Mouse (Mus musculus) MEL (cell line): ENCODE results near the gene Spg11. TPM values are rescaled to one million over a fixed set of nuclear protein-coding genes. Genes with fewer than 3 reads are reported as not detected.

Experiments
- DNase-seq: peaks from one replicate; pipeline ENCODE4 v3.0.0; 2011; ENCODE audit warnings: low read depth, low spot score
- H3K27ac ChIP-seq: 2 replicates; pipeline ENCODE4 v1.5.1; 2012; ENCODE audit warnings: low read depth, mild to moderate bottlenecking, control low read depth, low read length, moderate library complexity; ENCODE audit not compliant: control insufficient read depth
- H3K27me3 ChIP-seq, 2 experiments: fragments of 150-350 bp in 1 of 2; sonication (generic) in 1 of 2; 2 replicates each; pipeline ENCODE4 v1.6.1; 2012; ENCODE audit warnings: low read length in 2 of 2, mild to moderate bottlenecking in 2 of 2, improper control_type of control experiment in 1 of 2, moderate library complexity in 1 of 2; ENCODE audit not compliant: insufficient read depth in 2 of 2, control insufficient read depth in 1 of 2
- H3K36me3 ChIP-seq, 2 experiments: 2 replicates each; pipeline ENCODE4 v1.6.1; 2012 to 2014; ENCODE audit warnings: low read length in 2 of 2, improper control_type of control experiment in 1 of 2, inconsistent platforms in 1 of 2, mild to moderate bottlenecking in 1 of 2; ENCODE audit not compliant: insufficient read depth in 2 of 2, control insufficient read depth in 1 of 2
- H3K4me1 ChIP-seq, 2 experiments: fragments of 150-350 bp in 1 of 2; sonication (generic) in 1 of 2; 2 replicates each; pipeline ENCODE4 v1.6.1; 2012; ENCODE audit warnings: low read length in 2 of 2, improper control_type of control experiment in 1 of 2, mild to moderate bottlenecking in 1 of 2; ENCODE audit not compliant: insufficient read depth in 2 of 2, control insufficient read depth in 1 of 2
- H3K4me3 ChIP-seq, 2 experiments: fragments of 150-350 bp in 1 of 2; sonication (generic) in 1 of 2; 2 replicates each; pipeline ENCODE4 v1.5.1; 2012; ENCODE audit warnings: low read depth in 2 of 2, low read length in 2 of 2, mild to moderate bottlenecking in 2 of 2, moderate library complexity in 2 of 2, control low read depth in 1 of 2, improper control_type of control experiment in 1 of 2; ENCODE audit not compliant: control insufficient read depth in 1 of 2, insufficient read depth in 1 of 2
- H3K79me2 ChIP-seq: 2 replicates; pipeline ENCODE4 v1.6.1; 2012; ENCODE audit warnings: mild to moderate bottlenecking, low read length, moderate library complexity; ENCODE audit not compliant: control insufficient read depth, poor library complexity, insufficient read depth
- H3K9ac ChIP-seq: 2 replicates; pipeline ENCODE4 v1.6.1; 2012; ENCODE audit warnings: low read depth, mild to moderate bottlenecking, control low read depth, low read length, moderate library complexity; ENCODE audit not compliant: control insufficient read depth, poor library complexity, severe bottlenecking
- H3K9me3 ChIP-seq: fragments of 150-350 bp; sonication (generic); replicated peaks from 2 replicates; pipeline ENCODE4 v1.6.1; 2012; ENCODE audit warnings: mild to moderate bottlenecking, low read length, improper control_type of control experiment, moderate library complexity; ENCODE audit not compliant: insufficient read depth
- CHD2 ChIP-seq: IDR thresholded peaks from 2 replicates; pipeline ENCODE4 v1.6.1; 2011; ENCODE audit warnings: low read length, improper control_type of control experiment
- CTCF ChIP-seq, 3 experiments: IDR thresholded peaks in 2 of 3; conservative IDR thresholded peaks in 1 of 3; 2 replicates each; pipeline ENCODE4 v1.5.1; 2011 to 2012; ENCODE audit warnings: low read length in 3 of 3, low read depth in 2 of 3, mild to moderate bottlenecking in 2 of 3, improper control_type of control experiment in 1 of 3, inconsistent platforms in 1 of 3, mixed read lengths in 1 of 3, moderate library complexity in 1 of 3; ENCODE audit not compliant: control insufficient read depth in 1 of 3, insufficient read depth in 1 of 3, poor library complexity in 1 of 3, severe bottlenecking in 1 of 3
- ELF1 ChIP-seq: IDR thresholded peaks from 2 replicates; pipeline ENCODE4 v1.6.1; 2014; ENCODE audit warnings: low read depth, mild to moderate bottlenecking, inconsistent platforms, low read length, improper control_type of control experiment, moderate library complexity
- GATA1 ChIP-seq: IDR thresholded peaks from 2 replicates; pipeline ENCODE4 v1.6.1; 2011; ENCODE audit warnings: low read depth, low read length, improper control_type of control experiment
- MAZ ChIP-seq: IDR thresholded peaks from 2 replicates; pipeline ENCODE4 v1.6.1; 2012; ENCODE audit warnings: low read depth, mild to moderate bottlenecking, inconsistent platforms, low read length, improper control_type of control experiment
- MEF2A ChIP-seq: IDR thresholded peaks from 2 replicates; pipeline ENCODE4 v1.6.1; 2014; ENCODE audit warnings: low read depth, mild to moderate bottlenecking, inconsistent platforms, low read length, improper control_type of control experiment; ENCODE audit not compliant: poor library complexity, insufficient replicate concordance, severe bottlenecking; ENCODE audit errors: extremely low read depth
- MXI1 ChIP-seq: IDR thresholded peaks from 2 replicates; pipeline ENCODE4 v1.6.1; 2011; ENCODE audit warnings: mild to moderate bottlenecking, low read depth, low read length, improper control_type of control experiment
- MYC ChIP-seq: IDR thresholded peaks from 2 replicates; pipeline ENCODE4 v1.6.1; 2011; ENCODE audit warnings: low read depth, mild to moderate bottlenecking, low read length, improper control_type of control experiment, moderate library complexity
- NRF1 ChIP-seq: IDR thresholded peaks from 2 replicates; pipeline ENCODE4 v1.6.1; 2014; ENCODE audit warnings: low read depth, mild to moderate bottlenecking, inconsistent platforms, low read length, improper control_type of control experiment, moderate library complexity; ENCODE audit not compliant: poor library complexity, insufficient read depth, severe bottlenecking
- RAD21 ChIP-seq: IDR thresholded peaks from 2 replicates; pipeline ENCODE4 v1.6.1; 2011; ENCODE audit warnings: mild to moderate bottlenecking, low read depth, low read length, improper control_type of control experiment
- SIN3A ChIP-seq: IDR thresholded peaks from 2 replicates; pipeline ENCODE4 v1.6.1; 2012; ENCODE audit warnings: low read length, improper control_type of control experiment, inconsistent platforms
- SMC3 ChIP-seq: IDR thresholded peaks from 2 replicates; pipeline ENCODE4 v1.6.1; 2011; ENCODE audit warnings: low read depth, low read length, improper control_type of control experiment
- TAL1 ChIP-seq: IDR thresholded peaks from 2 replicates; pipeline ENCODE4 v1.6.1; 2012; ENCODE audit warnings: mild to moderate bottlenecking, inconsistent platforms, low read length, moderate library complexity, mixed read lengths
- TBP ChIP-seq: IDR thresholded peaks from 2 replicates; pipeline ENCODE4 v1.8.0; 2011; ENCODE audit warnings: low read depth, low read length, improper control_type of control experiment
- USF1 ChIP-seq: IDR thresholded peaks from 2 replicates; pipeline ENCODE4 v1.6.1; 2014; ENCODE audit warnings: low read depth, mild to moderate bottlenecking, inconsistent platforms, low read length, improper control_type of control experiment, moderate library complexity
- ZNF384 ChIP-seq: IDR thresholded peaks from 2 replicates; pipeline ENCODE4 v1.6.1; 2012; ENCODE audit warnings: low read depth, mild to moderate bottlenecking, inconsistent platforms, low read length, improper control_type of control experiment
- polyA plus RNA-seq, 2 experiments: library from polyadenylated mRNA; stranded (reverse) in 1 of 2; unstranded in 1 of 2; fragments of >175 nt in 1 of 2; fragments of >200 nt in 1 of 2; gene quantifications; 2 replicates each; pipeline versions ENCODE4 v1.2.1 to v1.2.4; 2012; ENCODE audit warnings: low replicate concordance in 2 of 2, low read depth in 1 of 2; ENCODE audit not compliant: insufficient read length in 2 of 2, insufficient read depth in 1 of 2, missing spikeins in 1 of 2
- total RNA-seq: library from RNA; depleted of rRNA; stranded (reverse); fragments of 300-350 nt; gene quantifications from 2 replicates; pipeline ENCODE4 v1.2.3, GENCODE M21; 2012

Gene Spg11
- total and polyA plus RNA-seq, 3 experiments = 5.9 to 6.9 TPM; not detected in 1

DNA sequence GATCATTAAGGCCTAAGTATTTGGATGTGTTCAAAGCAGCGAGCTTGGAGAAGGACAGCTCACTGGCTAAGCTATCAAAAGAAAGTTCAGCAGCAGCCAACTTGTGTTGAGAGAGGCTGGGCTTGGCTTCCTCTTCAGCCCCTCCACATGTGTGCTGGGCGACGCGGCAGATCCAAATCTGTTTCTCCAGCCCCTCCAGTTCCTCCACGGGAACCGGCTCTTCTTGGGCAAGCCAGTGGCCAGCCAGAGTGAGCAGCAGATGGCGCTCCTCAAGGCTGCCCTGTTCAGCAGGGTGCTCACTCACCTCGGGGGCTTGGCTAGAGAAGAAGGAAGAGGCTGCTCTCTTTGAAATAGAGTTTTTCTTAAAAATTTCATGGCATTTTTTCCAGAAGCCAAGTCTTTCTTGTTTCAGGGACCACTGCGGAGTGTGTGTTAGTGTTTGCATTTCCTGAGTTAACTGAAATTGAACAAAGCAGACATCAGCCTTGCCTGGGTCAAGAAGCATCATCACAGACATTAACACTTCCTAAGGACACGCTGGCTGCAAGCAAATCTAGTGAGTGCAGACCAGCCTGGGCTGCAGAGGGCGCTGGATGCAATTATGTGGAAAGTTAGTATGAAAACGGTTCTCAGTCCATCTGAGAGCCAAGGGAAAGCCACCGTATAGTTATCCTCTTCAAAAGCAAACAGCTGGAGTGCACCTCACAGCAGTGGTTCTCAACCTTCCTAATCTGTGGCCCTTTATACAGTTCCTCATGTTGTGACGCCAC is 52.8 kb downstream of the Spg11 start:
- Histone ChIP-seq H3K9me3 (no peaks in the 10 kb centered on the region), H3K36me3 (no peaks in the 10 kb centered on the region; a peak in 1 of 4 replicates), H3K27ac (no peak overlapping the region), H3K4me1 (no peaks in the 10 kb centered on the region), H3K9ac (no peak overlapping the region), H3K79me2 (no peaks in the 10 kb centered on the region), H3K4me3 (no peak overlapping the region), H3K27me3 (no peaks in the 10 kb centered on the region)
- DNase-seq = peak; percentile 65
- peak; percentile 27 to 81 (median 70); a peak in 5 of 6 replicates for TF ChIP-seq CTCF (IDR thresholded peaks at IDR 0.05 in 2 of 3, conservative IDR thresholded peaks at IDR 0.05 in 1 of 3; ENCODE audit: control insufficient read depth in 1 of 3, insufficient read depth in 1 of 3, low read depth in 2 of 3, low read length in 3 of 3, poor library complexity in 1 of 3, severe bottlenecking in 1 of 3)
- TF ChIP-seq USF1 = no peak
- no peak for TF ChIP-seq MEF2A
- TF ChIP-seq ELF1 = 0 out of 2 replicates have a peak, but pooled peaks have one; percentile 18
- peak; percentile 43 for TF ChIP-seq RAD21
- peak; percentile 68 for TF ChIP-seq SMC3

DNA sequence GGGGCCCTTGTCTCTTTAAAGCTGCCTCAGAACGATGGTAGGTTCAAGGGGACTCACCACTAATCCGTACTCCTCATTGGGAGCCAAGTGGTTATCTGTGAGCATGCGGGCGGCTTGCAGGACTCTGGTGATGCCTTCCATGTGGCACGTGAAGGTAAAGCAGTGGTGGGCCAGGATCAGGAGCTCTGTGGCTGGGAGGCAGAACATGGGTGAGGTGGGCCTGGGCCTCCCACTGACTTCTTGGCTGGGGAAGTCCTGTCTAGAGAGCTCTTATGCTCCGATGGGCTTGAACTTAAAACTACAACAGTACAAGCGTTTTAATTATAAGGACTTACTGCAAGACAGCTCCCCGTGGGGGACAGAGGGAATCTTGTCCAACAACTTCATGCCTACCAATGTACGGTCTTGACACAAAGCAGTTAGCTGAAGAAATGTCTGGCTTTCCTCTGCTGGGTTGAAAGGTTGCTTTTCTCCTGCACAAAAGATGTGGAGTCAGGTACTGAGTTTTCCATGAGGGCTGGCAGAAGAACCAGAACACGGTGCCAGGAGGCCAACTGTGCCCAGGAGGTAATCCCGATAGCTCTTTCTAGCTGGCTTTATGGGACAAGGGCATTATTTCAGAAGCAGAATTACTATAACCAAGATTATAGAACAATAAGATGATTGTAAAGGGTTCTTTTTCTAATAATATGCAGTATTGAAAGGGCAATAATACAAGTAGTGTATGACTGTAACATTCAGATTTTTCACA is 58.6 kb downstream of the Spg11 start:
- Histone ChIP-seq H3K9me3 (no peaks in the 10 kb centered on the region), H3K27me3 (no peaks in the 10 kb centered on the region), H3K4me1 (no peaks in the 10 kb centered on the region), H3K79me2 (no peaks in the 10 kb centered on the region), H3K9ac (no peak overlapping the region), H3K4me3 (no peak overlapping the region), H3K27ac (no peak overlapping the region), H3K36me3 (peaks cover 0 to 8% of the 10 kb centered on the region in 2 experiments; a peak in 2 of 4 replicates)
- no peak for DNase-seq
- TF ChIP-seq ELF1 (no peak), TBP (no peak), CHD2 (no peak), TAL1 (no peak), MAZ (no peak), ZNF384 (no peak), CTCF (IDR thresholded peaks at IDR 0.05 in 2 of 3, conservative IDR thresholded peaks at IDR 0.05 in 1 of 3; ENCODE audit: control insufficient read depth in 1 of 3, insufficient read depth in 1 of 3, low read depth in 2 of 3, low read length in 3 of 3, poor library complexity in 1 of 3, severe bottlenecking in 1 of 3) (no peak), MYC (no peak), NRF1 (no peak), SIN3A (no peak), GATA1 (no peak), MXI1 (no peak)
